Mouse (Mus musculus): ENCODE measurements at regions not wholly inside any gene's neighbourhood (a gene's known extent, or its start where the extent isn't known, plus 50 kb on each side); places are given as distances from the start of the nearest gene placed in this dataset.

DNA sequence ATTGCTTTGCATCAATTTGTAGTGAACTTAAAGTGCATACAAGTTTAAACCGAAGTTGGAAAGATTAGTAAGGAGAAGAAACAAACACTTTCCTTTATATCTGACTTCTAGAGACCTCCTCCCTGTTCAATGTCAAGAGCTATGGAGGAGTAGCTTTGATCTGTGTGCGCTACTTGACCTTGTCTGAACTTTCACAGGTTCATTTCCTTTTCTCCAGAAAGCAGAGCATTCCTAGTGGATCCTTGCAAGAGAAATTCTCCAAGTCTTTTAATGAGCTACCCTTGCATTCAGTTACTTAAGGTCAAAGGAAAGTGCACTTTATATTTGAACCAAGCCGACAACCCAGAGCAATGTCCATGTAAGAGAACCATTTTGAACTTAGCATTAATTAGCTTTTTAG, 177.2 kb upstream of the Mdga2 start:
- TF ChIP-seq USF1 (IDR thresholded peaks at IDR 0.05; ENCODE audit: low read depth, low read length) (no peak), ZMIZ1 (IDR thresholded peaks at IDR 0.05; ENCODE audit: low read depth, low read length) (no peak), UBTF (IDR thresholded peaks at IDR 0.05; ENCODE audit: borderline replicate concordance, insufficient read depth, low read depth, low read length) (no peak), ZC3H11A (IDR thresholded peaks at IDR 0.05; ENCODE audit: low read depth, low read length) (no peak), CHD1 (IDR thresholded peaks at IDR 0.05; ENCODE audit: low read depth, low read length) (no peak), CTCF (IDR thresholded peaks at IDR 0.05 in 2 of 3, conservative IDR thresholded peaks at IDR 0.05 in 1 of 3; ENCODE audit: control insufficient read depth in 1 of 3, insufficient read depth in 1 of 3, low read depth in 2 of 3, low read length in 3 of 3, poor library complexity in 1 of 3, severe bottlenecking in 1 of 3) (no peak), E2F4 (IDR thresholded peaks at IDR 0.05; ENCODE audit: borderline replicate concordance, low read depth, low read length) (no peak), ELF1 (IDR thresholded peaks at IDR 0.05; ENCODE audit: low read depth, low read length) (no peak), TBP (IDR thresholded peaks at IDR 0.05; ENCODE audit: low read depth, low read length) (no peak), BHLHE40 (IDR thresholded peaks at IDR 0.05; ENCODE audit: borderline replicate concordance, low read depth, low read length) (no peak), GATA1 (IDR thresholded peaks at IDR 0.05; ENCODE audit: low read depth, low read length) (no peak), HCFC1 (IDR thresholded peaks at IDR 0.05; ENCODE audit: low read depth, low read length) (no peak), POLR2A (IDR thresholded peaks at IDR 0.05; ENCODE audit: control insufficient read depth in 1 of 2, insufficient read depth in 1 of 2, low read depth in 1 of 2, low read length in 2 of 2, poor library complexity in 1 of 2) (no peak)

Data from MEL (cell line).